Mouse (Mus musculus) liver, postnatal 0 days (tissue): ENCODE results near the gene Znrf1. TPM values are rescaled to one million over a fixed set of nuclear protein-coding genes. Genes with fewer than 3 reads are reported as not detected.
A peak's percentile ranks its signal among the peaks of the same experiment; 100 is the strongest.

Source experiments
- ATAC-seq: fragments of 200-750 bp; cut with Nextera tagmentation; 2 replicates; pipeline ENCODE4 v1.8.0; 2017; ENCODE audit warnings: mild to moderate bottlenecking, moderate library complexity
- DNase-seq: peaks from one replicate; pipeline ENCODE4 v3.0.0-alpha.2; 2016
- H3K27ac ChIP-seq: fragments of 300-500 bp; sonication (generic); 2 replicates; pipeline ENCODE4 v1.5.1; 2014; ENCODE audit warnings: antibody characterized with exemption, moderate library complexity, mild to moderate bottlenecking, low read depth
- H3K27me3 ChIP-seq: fragments of 300-500 bp; sonication (generic); 2 replicates; pipeline ENCODE4 v1.6.1; 2014; ENCODE audit warnings: low read length, control low read depth, mixed read lengths; ENCODE audit not compliant: insufficient read depth
- H3K36me3 ChIP-seq: fragments of 300-500 bp; sonication (generic); replicated peaks from 2 replicates; pipeline ENCODE4 v1.6.1; 2014; ENCODE audit warnings: mild to moderate bottlenecking, control low read depth, low read length, moderate library complexity, mixed read lengths; ENCODE audit not compliant: insufficient read depth
- H3K4me1 ChIP-seq: fragments of 300-500 bp; sonication (generic); 2 replicates; pipeline ENCODE4 v1.6.1; 2014; ENCODE audit warnings: antibody characterized with exemption, mild to moderate bottlenecking, control low read depth; ENCODE audit not compliant: insufficient read depth
- H3K4me2 ChIP-seq: fragments of 300-500 bp; sonication (generic); 2 replicates; pipeline ENCODE4 v1.6.1; 2014; ENCODE audit warnings: low read depth, mild to moderate bottlenecking, low read length, moderate library complexity, mixed read lengths
- H3K4me3 ChIP-seq: fragments of 300-500 bp; sonication (generic); 2 replicates; pipeline ENCODE4 v1.5.1; 2014; ENCODE audit warnings: low read depth, low read length
- H3K9ac ChIP-seq: fragments of 300-500 bp; sonication (generic); replicated peaks from 2 replicates; pipeline ENCODE4 v1.6.1; 2014; ENCODE audit warnings: mild to moderate bottlenecking, moderate library complexity
- H3K9me3 ChIP-seq: fragments of 300-500 bp; sonication (generic); 2 replicates; pipeline ENCODE4 v1.6.1; 2016; ENCODE audit warnings: mild to moderate bottlenecking, control low read depth, low read length, mixed read lengths
- CTCF ChIP-seq: sonication (generic); IDR thresholded peaks from 2 replicates; pipeline ENCODE4 v1.5.1; 2016; ENCODE audit warnings: antibody characterized with exemption, low read depth
- EP300 ChIP-seq: IDR thresholded peaks from 2 replicates; pipeline ENCODE4 v1.6.1; 2016; ENCODE audit warnings: antibody characterized with exemption, low read depth, mild to moderate bottlenecking
- WGBS: fragments of 180-500 bp; shearing (Covaris S2); extraction: QIAGEN DNeasy Blood & Tissue Kit; methylation state at CpG from one replicate; pipeline ENCODE4 v1.1.7; 2014; ENCODE audit not compliant: insufficient replicate concordance; 5-methylcytosine and 5-hydroxymethylcytosine counted together
- polyA plus RNA-seq: library from polyadenylated mRNA; unstranded; fragments of >200 nt; fragmentation: Nextera tagmentation; extraction: Ambion mirVana; gene quantifications from 2 replicates; pipeline ENCODE4 v1.2.1, GENCODE M21; 2015

Znrf1 gene
- polyA plus RNA-seq, 1 experiment from 2014 or later = 6.3 TPM

DNA sequence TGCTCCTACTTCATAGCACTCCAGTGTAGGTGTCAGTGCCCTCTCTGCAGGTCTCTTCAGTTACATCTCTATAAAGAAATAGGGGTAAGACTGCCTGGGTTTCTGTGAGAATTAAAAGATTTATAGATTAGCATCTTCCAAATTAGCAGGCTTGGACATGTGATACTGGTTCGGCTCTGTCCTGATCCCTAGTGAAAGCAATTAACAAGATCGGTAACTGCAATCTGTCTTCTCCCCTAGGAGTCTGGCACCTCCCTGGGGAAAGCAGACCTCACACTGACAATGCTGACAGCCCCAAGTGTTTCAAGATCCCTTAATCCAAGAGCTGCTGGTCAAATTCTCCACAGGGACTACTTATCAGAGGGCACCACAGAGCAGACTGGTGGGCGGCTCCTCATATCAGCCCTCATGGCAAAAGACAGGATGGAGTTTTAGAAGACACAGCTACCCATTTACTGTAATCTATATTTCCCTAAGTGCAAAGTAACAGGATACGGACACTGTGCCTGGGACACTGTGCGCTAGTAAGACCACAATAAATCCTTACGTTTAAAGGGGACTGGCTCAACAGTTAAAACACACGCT is 19.4 kb upstream of the Znrf1 start:
- Histone ChIP-seq H3K27ac (no peak overlapping the region), H3K9ac (no peak overlapping the region), H3K4me3 (no peak overlapping the region), H3K9me3 (no peaks in the 10 kb centered on the region), H3K4me1 (peaks cover 4% of the 10 kb centered on the region), H3K27me3 (no peaks in the 10 kb centered on the region), H3K36me3 (no peaks in the 10 kb centered on the region; the same call in none of the 2 replicates), H3K4me2 (no peak overlapping the region)
- TF ChIP-seq EP300 = peak; percentile 58; the same call in 1 of the 2 replicates
- no peak for TF ChIP-seq CTCF
- no peak for DNase-seq
- ATAC-seq = peak; percentile 50
- WGBS = 77% methylated on average over 7 of the region's 7 CpGs

DNA sequence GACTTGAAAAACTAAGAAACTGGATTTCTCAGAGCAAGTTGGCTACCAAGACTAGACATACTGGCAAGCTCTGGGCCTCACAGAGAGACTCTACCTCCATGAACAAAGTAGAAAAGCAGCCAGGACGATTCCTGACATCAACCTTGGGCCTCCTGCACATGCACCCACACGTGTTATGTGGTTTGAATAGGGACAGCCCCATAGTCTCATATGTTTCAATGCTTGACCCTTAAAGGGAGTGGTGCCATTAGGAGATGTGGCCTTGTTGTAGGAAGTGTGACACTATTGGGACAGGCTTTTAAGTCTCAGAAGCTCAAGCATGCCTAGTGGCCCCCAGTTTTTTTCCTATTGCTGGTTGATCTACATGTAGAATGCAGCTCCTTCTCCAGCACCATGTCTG is 18.4 kb upstream of the Znrf1 start:
- no peaks in the 10 kb centered on the region; the same call in none of the 2 replicates for H3K36me3 ChIP-seq
- no peak overlapping the region for H3K9ac ChIP-seq
- no peak for ATAC-seq
- H3K27ac ChIP-seq = no peak overlapping the region
- no peak for DNase-seq
- no peak overlapping the region for H3K4me3 ChIP-seq
- peaks cover 4% of the 10 kb centered on the region for H3K4me1 ChIP-seq
- TF ChIP-seq EP300 (no peak), CTCF (no peak)
- 81% methylated on average over 2 of the region's 2 CpGs for WGBS
- no peaks in the 10 kb centered on the region for H3K9me3 ChIP-seq
- no peak overlapping the region for H3K4me2 ChIP-seq
- H3K27me3 ChIP-seq = no peaks in the 10 kb centered on the region

DNA sequence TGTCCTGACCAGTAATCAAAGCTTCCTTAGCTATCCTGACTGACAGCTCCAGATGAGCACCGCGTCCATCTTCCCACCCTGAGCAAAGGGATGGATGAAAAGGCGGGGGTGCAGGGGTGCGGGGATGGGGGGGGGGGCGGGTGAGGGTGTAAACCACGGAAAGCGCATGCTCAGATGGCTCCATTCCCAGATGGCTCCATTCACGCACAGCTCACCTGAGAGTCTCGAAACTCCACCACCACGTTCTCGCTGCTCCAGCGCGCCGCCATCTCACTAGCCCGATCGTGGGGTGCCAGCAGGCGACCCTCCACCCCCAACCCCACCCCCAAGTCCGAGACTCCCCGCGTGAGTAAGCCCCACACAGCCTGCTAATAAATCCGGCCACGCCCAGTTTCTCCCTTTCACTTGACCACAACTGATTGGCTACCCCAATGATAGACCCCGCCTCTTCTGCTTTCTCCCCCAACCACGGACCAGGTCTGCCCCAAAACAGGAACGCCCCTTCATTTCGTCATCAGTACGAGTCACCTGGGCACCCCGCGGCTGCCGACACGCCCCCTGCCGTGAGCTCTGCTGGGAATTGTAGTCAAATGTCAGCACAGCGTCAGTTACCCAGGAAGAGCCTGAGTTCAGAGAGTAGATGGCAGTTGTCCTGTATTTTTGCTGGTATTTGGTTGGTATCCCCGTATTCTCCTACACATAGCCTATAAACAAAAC is 14.0 kb upstream of the Znrf1 start, which contains the start of gene Wdr59:
Wdr59 (minus strand) TSS at position 380 of the 717 bp plus-strand sequence.
- H3K36me3 ChIP-seq = no peaks in the 10 kb centered on the region
- peak; percentile 100 for ATAC-seq
- under 1% methylated on average over 33 of the region's 34 CpGs for WGBS
- H3K27me3 ChIP-seq = no peaks in the 10 kb centered on the region
- peak; percentile 99 for DNase-seq
- peak within 1 kb of the TSS; percentile 81 for H3K4me3 ChIP-seq
- no peaks in the 10 kb centered on the region for H3K9me3 ChIP-seq
- peak within 1 kb of the TSS; percentile 86 for H3K4me2 ChIP-seq
- peak within 1 kb of the TSS; percentile 61 for H3K9ac ChIP-seq
- peaks cover 4% of the 10 kb centered on the region for H3K4me1 ChIP-seq
- TF ChIP-seq CTCF (peak; percentile 54), EP300 (no peak)
- H3K27ac ChIP-seq = 0 out of 2 replicates have a peak within 1 kb of the TSS, but pooled peaks have one; percentile 11

DNA sequence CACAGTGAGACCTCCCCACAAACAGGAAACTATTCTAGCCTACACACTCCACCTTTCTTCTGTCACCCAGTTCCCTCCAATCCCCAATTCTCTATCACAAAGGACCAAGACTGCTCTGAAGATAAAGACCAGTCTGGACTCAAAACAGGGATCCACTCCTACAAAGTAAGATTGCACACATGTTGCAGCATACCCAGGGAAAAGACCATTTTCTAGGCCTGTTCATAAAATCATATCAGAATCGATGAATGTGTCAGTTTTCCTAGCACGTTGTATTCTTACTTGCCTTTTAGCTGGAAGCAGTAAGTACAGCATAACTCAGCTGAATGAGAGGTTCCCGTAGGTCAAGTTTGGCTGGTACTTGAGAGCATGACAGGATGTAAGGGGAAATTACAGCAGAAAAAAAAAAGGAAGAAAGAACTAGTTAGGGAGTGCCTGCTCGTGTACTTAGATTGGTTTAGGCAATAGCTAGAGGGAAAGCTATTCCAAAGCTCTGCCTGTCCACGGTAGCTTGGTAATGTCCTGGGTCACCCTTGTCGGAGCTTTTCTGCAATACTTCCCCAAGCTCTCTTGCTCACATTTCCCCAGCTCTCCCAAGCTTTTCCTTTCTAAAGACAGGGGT is 9.4 kb upstream of the Znrf1 start:
- Histone ChIP-seq H3K27ac (no peak overlapping the region), H3K9me3 (no peaks in the 10 kb centered on the region), H3K4me1 (peaks cover 1% of the 10 kb centered on the region), H3K27me3 (no peaks in the 10 kb centered on the region), H3K36me3 (no peaks in the 10 kb centered on the region), H3K4me2 (no peak overlapping the region), H3K4me3 (no peak overlapping the region), H3K9ac (no peak overlapping the region)
- WGBS = 47% methylated on average over 6 of the region's 6 CpGs
- no peak for DNase-seq
- no peak for TF ChIP-seq CTCF
- TF ChIP-seq EP300 = no peak
- no peak for ATAC-seq

DNA sequence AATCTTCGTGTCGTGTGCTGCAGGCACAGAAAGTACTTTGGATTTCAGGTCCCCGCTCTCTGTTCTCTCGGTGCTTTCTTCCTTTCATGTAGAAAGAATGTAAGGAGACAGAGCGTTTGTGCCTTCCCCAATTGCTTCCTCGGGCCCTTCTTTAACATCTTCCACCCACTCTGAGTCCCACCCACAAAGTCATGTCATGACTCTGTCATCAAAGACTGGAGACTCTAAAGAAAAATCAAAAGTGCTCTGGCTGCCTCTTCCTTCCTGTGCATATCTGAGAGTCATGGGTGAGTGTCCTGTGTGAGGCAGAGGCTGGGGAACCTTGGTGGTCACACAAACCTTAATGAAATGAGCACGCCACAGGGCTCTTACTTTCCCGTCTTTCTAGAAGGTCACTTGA is 8.7 kb upstream of the Znrf1 start:
- no peak for ATAC-seq
- WGBS = 39% methylated on average over 8 of the region's 8 CpGs
- Histone ChIP-seq H3K4me1 (no peaks in the 10 kb centered on the region), H3K36me3 (no peaks in the 10 kb centered on the region), H3K9ac (no peak overlapping the region), H3K9me3 (no peaks in the 10 kb centered on the region), H3K27ac (no peak overlapping the region), H3K4me3 (no peak overlapping the region), H3K4me2 (no peak overlapping the region), H3K27me3 (no peaks in the 10 kb centered on the region)
- TF ChIP-seq EP300 (no peak), CTCF (no peak)
- no peak for DNase-seq

- H3K27ac ChIP-seq = no peak overlapping the region
- no peaks in the 10 kb centered on the region for H3K9me3 ChIP-seq
- ATAC-seq = no peak
- H3K4me2 ChIP-seq = no peak overlapping the region
- H3K4me3 ChIP-seq = no peak overlapping the region
- 73% methylated on average over 5 of the region's 5 CpGs for WGBS
- no peak for DNase-seq
- H3K36me3 ChIP-seq = no peaks in the 10 kb centered on the region
- no peaks in the 10 kb centered on the region for H3K27me3 ChIP-seq
- TF ChIP-seq CTCF (no peak), EP300 (no peak)
- no peak overlapping the region for H3K9ac ChIP-seq
- H3K4me1 ChIP-seq = no peaks in the 10 kb centered on the region
Observed at GRCm38 (mm10) chr8:111528071-111528470, 7.8 kb upstream of the Znrf1 start.
